Mouse (Mus musculus) adrenal gland, adult (tissue): ENCODE measurements at regions not wholly inside any gene's neighbourhood (a gene's known extent, or its start where the extent isn't known, plus 50 kb on each side); places are given as distances from the start of the nearest gene placed in this dataset.

ENCODE experiments used
- DNase-seq, 2 experiments: peaks; one replicate each; pipeline ENCODE4 v3.0.0; 2022 to 2023; ENCODE audit warnings: low spot score in 1 of 2; ENCODE audit not compliant: inconsistent age in 2 of 2

DNA sequence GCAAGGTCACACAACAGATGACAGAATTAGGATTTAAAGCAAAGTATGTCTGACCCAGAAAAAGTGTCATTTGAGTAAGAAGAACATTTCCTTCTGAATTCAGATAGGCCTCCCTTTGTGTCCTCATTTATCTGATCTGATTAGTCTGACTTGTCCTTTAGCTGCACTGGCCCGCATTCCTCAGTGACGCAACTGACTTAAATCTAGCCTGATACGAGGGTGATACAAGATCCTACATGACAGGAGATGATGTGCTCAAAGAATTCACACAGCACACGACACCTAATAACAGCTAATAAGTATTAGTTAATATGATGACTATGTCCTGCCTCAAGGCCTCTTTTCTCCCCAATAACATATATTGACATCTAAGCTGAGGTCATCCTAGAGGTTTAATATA lies 192.8 kb downstream of the Nuf2 start:
- peak; percentile 46 to 64 for DNase-seq

- DNase-seq = no peak
Observed at GRCm38 (mm10) chr1:169332165-169332564, 199.1 kb downstream of the Nuf2 start.

GRCm38 (mm10) chr1:169313241-169313640 lies 218.0 kb downstream of the Nuf2 start:
- DNase-seq = no peak

GRCm38 (mm10) chr1:169283440-169283839 lies 247.8 kb downstream of the Nuf2 start:
- no peak for DNase-seq

GRCm38 (mm10) chr1:169270750-169271149 lies 260.5 kb downstream of the Nuf2 start:
- no peak for DNase-seq

- no peak for DNase-seq
Observed at GRCm38 (mm10) chr1:169263984-169264660, 267.1 kb downstream of the Nuf2 start.

DNA sequence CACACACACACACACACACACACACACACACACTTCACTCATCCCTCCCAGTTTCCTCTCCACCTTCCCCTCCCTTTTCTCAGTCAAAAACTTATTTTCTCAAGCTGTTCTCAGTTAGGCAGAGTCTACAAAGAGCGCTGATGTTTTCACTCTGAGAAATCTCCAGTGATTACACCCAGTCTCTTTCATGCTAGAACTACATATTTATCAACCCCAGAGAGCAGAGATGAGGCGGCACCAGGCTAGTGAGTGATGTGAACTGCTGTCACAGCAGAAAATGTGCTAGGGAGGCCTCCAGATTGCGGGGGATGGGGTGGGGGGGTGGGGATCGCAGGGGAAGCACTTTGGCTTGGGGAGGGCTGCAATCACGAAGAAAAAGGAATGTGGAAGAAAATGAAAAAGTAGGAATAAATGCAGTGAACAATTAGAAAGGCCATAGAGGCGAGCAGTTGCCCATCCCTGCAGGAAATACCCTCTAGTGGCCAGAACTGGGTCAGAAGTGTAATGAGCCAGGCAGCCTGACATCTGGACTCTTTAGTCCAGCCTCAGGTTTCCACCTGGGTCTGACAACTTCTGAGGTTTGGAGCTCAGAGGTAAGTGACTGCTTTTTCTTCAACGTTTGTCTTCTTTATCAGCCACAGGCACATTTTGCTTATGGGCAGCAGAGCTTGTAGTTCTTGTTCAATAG lies 276.9 kb downstream of the Nuf2 start:
- peak in 1 of 2 experiments; percentile 36 for DNase-seq

GRCm38 (mm10) chr1:169252189-169252588 lies 279.1 kb downstream of the Nuf2 start:
- DNase-seq = no peak

GRCm38 (mm10) chr1:169249021-169249420 lies 282.2 kb downstream of the Nuf2 start:
- no peak for DNase-seq

- DNase-seq = no peak
Observed at GRCm38 (mm10) chr1:169240377-169240776, 290.9 kb downstream of the Nuf2 start.

DNA sequence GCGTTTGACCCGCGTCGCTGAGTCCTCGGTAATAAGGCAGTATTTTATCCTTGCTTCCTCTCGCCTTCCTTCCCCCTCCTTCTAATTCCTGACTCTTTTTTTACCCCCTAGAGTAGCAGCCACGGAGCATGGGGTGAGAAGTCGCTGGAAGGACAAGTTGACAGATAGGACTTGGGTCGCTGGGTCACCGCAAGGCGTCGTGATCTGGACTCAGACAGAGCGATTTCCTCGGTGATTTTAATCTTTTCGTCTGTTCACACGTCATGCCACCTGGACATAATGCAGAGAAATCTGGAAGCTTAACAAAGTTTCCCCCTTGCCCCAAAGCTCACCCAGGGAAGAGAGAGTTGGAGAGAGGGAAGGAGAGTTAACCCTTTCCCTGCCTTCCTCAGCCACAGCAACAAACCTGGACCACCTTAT lies 292.6 kb downstream of the Nuf2 start:
- DNase-seq = peak; percentile 50 to 74

DNA sequence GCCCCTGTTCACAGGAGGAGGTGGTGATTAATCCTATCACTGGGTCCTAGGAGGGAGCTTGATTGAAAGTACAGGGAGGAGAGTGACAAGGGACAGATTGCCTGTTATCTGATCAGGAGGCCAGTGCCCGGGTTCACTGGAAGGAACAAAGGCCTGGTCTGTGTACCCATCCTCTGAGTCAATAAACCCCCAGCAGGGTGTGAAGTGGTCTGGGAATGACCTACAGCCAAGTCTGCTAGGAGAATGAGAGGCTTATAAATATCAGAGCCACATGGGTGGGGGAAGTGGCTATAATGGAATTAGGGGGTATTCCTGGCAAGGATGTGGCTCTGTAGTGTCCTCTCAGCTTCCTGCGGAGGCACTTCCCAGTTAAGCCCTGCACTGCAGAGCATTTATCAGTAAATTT lies 296.0 kb downstream of the Nuf2 start:
- DNase-seq = peak; percentile 42 to 67

GRCm38 (mm10) chr1:169233368-169233767 lies 297.9 kb downstream of the Nuf2 start:
- no peak for DNase-seq

- DNase-seq = no peak
Observed at GRCm38 (mm10) chr1:169230097-169230496, 301.2 kb downstream of the Nuf2 start.

DNA sequence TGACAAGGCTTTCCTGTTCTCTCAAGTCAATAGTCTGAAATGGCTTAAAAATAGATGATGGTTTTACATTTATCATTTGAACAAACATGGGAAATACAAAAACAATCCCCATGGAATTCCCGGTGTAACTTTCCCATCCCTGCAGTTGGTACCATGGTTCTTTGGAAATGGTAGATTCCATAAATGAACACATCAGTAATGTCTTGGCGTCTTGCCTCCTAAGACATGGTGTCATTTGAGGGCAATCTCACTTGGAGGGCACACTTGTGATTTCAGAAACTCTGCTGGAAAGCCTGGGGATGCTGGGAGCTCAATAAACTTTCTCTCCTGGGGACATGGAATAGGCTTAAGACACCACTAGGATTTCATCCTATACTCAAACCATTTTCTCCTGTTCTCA lies 306.8 kb downstream of the Nuf2 start:
- DNase-seq = peak in 1 of 2 experiments; percentile 47

- no peak for DNase-seq
Observed at GRCm38 (mm10) chr1:169187658-169188057, 343.6 kb downstream of the Nuf2 start.

- peak in 1 of 2 experiments; percentile 10 for DNase-seq
Observed at GRCm38 (mm10) chr1:169170405-169170804, 360.9 kb downstream of the Nuf2 start.

GRCm38 (mm10) chr1:169168033-169168432 lies 363.2 kb downstream of the Nuf2 start:
- peak in 1 of 2 experiments; percentile 19 for DNase-seq

DNA sequence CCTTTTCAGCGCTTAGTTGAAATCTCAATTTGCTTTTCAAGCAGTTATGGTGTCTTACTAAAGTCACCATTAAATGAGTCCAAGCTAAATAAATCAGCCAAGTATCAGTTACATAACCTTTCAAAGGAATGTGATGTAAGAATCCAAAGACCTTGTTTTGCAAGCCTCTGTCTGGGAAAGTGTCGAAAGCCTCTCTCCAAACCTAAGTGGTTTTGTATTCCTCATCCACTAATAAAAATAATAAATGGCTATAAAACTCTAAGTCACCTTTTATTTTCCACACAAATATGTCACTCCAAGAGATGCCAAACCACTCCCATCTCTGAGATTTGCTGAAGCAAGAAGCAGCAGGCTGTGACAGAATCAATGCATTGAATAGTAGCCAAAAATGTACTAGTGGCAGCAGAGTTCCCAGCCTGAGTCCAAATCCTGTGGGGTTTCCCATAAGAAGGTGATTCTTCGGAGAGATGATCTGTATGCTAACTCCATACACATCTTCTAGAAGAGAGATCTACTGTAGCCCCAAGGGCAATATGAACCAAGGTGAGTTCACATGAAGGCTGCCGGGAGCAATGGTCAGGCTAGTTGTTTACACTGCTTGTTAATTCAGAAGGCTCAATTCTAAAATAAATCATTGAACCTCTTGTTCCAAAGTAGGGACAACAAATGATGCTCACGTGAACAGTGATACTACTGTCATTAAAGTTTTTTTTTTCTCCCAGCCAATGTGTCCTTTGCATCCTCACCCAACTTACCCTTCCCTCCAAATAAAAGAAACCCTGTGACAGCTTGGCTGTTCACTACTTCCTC lies 365.0 kb downstream of the Nuf2 start:
- DNase-seq = peak; percentile 41 to 88

DNA sequence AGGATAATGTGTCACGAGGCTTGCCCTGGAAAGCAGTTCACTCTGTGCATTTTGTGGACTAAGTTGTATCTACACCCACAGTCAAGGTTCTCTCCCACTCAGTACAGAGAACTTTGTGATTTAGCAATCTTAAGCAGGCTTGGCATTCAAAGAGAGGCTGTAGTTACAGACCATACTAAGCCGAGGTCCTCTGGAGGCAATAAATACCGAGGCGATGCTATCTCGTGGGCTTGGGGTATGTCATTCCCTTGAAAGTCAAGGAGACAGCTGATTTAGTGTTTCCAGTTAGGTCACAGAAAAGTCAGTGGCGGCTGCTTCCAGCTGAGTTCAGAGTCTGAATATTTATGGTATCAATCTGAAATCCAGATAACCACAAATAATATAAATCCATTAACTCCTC lies 370.4 kb downstream of the Nuf2 start:
- peak; percentile 85 to 94 for DNase-seq

DNA sequence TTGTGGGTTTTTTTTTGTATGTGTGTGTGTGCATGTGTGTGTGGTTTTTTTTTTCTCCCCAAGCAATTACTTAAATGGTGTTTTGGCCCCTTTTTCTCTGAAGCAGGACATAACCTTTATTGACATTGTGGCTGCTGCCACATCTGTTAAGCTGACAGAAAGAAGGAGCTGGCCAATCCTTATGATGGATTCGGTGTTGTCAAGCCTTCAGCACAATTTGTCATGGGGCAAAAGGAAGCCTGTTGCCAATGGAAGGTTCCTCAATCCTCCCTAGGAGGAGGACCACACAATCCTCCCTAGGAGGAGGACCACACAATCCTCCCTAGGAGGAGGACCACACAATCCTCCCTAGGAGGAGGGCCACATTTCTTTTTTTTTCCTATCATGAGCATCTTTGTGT lies 371.0 kb downstream of the Nuf2 start:
- peak; percentile 25 to 71 for DNase-seq

- peak; percentile 24 to 70 for DNase-seq
Observed at GRCm38 (mm10) chr1:169159786-169160185, 371.5 kb downstream of the Nuf2 start.
